Mouse (Mus musculus) MEL (cell line): ENCODE measurements around the gene Scamp2. TPM values are rescaled to one million over a fixed set of nuclear protein-coding genes. Genes with fewer than 3 reads are reported as not detected.

Experiments used
- DNase-seq: peaks from one replicate; pipeline ENCODE4 v3.0.0; 2011; ENCODE audit warnings: low read depth, low spot score
- H3K27ac ChIP-seq: 2 replicates; pipeline ENCODE4 v1.5.1; 2012; ENCODE audit warnings: low read depth, mild to moderate bottlenecking, control low read depth, low read length, moderate library complexity; ENCODE audit not compliant: control insufficient read depth
- H3K27me3 ChIP-seq, 2 experiments: fragments of 150-350 bp in 1 of 2; sonication (generic) in 1 of 2; 2 replicates each; pipeline ENCODE4 v1.6.1; 2012; ENCODE audit warnings: low read length in 2 of 2, mild to moderate bottlenecking in 2 of 2, improper control_type of control experiment in 1 of 2, moderate library complexity in 1 of 2; ENCODE audit not compliant: insufficient read depth in 2 of 2, control insufficient read depth in 1 of 2
- H3K36me3 ChIP-seq, 2 experiments: 2 replicates each; pipeline ENCODE4 v1.6.1; 2012 to 2014; ENCODE audit warnings: low read length in 2 of 2, improper control_type of control experiment in 1 of 2, inconsistent platforms in 1 of 2, mild to moderate bottlenecking in 1 of 2; ENCODE audit not compliant: insufficient read depth in 2 of 2, control insufficient read depth in 1 of 2
- H3K4me1 ChIP-seq, 2 experiments: fragments of 150-350 bp in 1 of 2; sonication (generic) in 1 of 2; 2 replicates each; pipeline ENCODE4 v1.6.1; 2012; ENCODE audit warnings: low read length in 2 of 2, improper control_type of control experiment in 1 of 2, mild to moderate bottlenecking in 1 of 2; ENCODE audit not compliant: insufficient read depth in 2 of 2, control insufficient read depth in 1 of 2
- H3K4me3 ChIP-seq, 2 experiments: fragments of 150-350 bp in 1 of 2; sonication (generic) in 1 of 2; 2 replicates each; pipeline ENCODE4 v1.5.1; 2012; ENCODE audit warnings: low read depth in 2 of 2, low read length in 2 of 2, mild to moderate bottlenecking in 2 of 2, moderate library complexity in 2 of 2, control low read depth in 1 of 2, improper control_type of control experiment in 1 of 2; ENCODE audit not compliant: control insufficient read depth in 1 of 2, insufficient read depth in 1 of 2
- H3K79me2 ChIP-seq: 2 replicates; pipeline ENCODE4 v1.6.1; 2012; ENCODE audit warnings: mild to moderate bottlenecking, low read length, moderate library complexity; ENCODE audit not compliant: control insufficient read depth, poor library complexity, insufficient read depth
- H3K9ac ChIP-seq: 2 replicates; pipeline ENCODE4 v1.6.1; 2012; ENCODE audit warnings: low read depth, mild to moderate bottlenecking, control low read depth, low read length, moderate library complexity; ENCODE audit not compliant: control insufficient read depth, poor library complexity, severe bottlenecking
- H3K9me3 ChIP-seq: fragments of 150-350 bp; sonication (generic); replicated peaks from 2 replicates; pipeline ENCODE4 v1.6.1; 2012; ENCODE audit warnings: mild to moderate bottlenecking, low read length, improper control_type of control experiment, moderate library complexity; ENCODE audit not compliant: insufficient read depth
- CHD1 ChIP-seq: IDR thresholded peaks from 2 replicates; pipeline ENCODE4 v1.6.1; 2012; ENCODE audit warnings: low read depth, mild to moderate bottlenecking, inconsistent platforms, low read length, improper control_type of control experiment
- CHD2 ChIP-seq: IDR thresholded peaks from 2 replicates; pipeline ENCODE4 v1.6.1; 2011; ENCODE audit warnings: low read length, improper control_type of control experiment
- CTCF ChIP-seq, 3 experiments: IDR thresholded peaks in 2 of 3; conservative IDR thresholded peaks in 1 of 3; 2 replicates each; pipeline ENCODE4 v1.5.1; 2011 to 2012; ENCODE audit warnings: low read length in 3 of 3, low read depth in 2 of 3, mild to moderate bottlenecking in 2 of 3, improper control_type of control experiment in 1 of 3, inconsistent platforms in 1 of 3, mixed read lengths in 1 of 3, moderate library complexity in 1 of 3; ENCODE audit not compliant: control insufficient read depth in 1 of 3, insufficient read depth in 1 of 3, poor library complexity in 1 of 3, severe bottlenecking in 1 of 3
- GATA1 ChIP-seq: IDR thresholded peaks from 2 replicates; pipeline ENCODE4 v1.6.1; 2011; ENCODE audit warnings: low read depth, low read length, improper control_type of control experiment
- HCFC1 ChIP-seq: IDR thresholded peaks from 2 replicates; pipeline ENCODE4 v1.6.1; 2012; ENCODE audit warnings: low read depth, mild to moderate bottlenecking, inconsistent platforms, low read length, improper control_type of control experiment, moderate library complexity
- MAFK ChIP-seq: IDR thresholded peaks from 2 replicates; pipeline ENCODE4 v1.6.1; 2011; ENCODE audit warnings: low read depth, mild to moderate bottlenecking, low read length, improper control_type of control experiment, borderline replicate concordance
- MAX ChIP-seq: IDR thresholded peaks from 2 replicates; pipeline ENCODE4 v1.6.1; 2011; ENCODE audit warnings: low read length, improper control_type of control experiment
- POLR2A ChIP-seq, 2 experiments: IDR thresholded peaks; 2 replicates each; pipeline ENCODE4 v1.6.1; 2011 to 2012; ENCODE audit warnings: low read length in 2 of 2, mild to moderate bottlenecking in 2 of 2, control low read depth in 1 of 2, improper control_type of control experiment in 1 of 2, low read depth in 1 of 2, moderate library complexity in 1 of 2; ENCODE audit not compliant: control insufficient read depth in 1 of 2, insufficient read depth in 1 of 2, poor library complexity in 1 of 2
- RCOR1 ChIP-seq: IDR thresholded peaks from 2 replicates; pipeline ENCODE4 v1.6.1; 2012; ENCODE audit warnings: low read depth, mild to moderate bottlenecking, inconsistent platforms, low read length, improper control_type of control experiment
- TAL1 ChIP-seq: IDR thresholded peaks from 2 replicates; pipeline ENCODE4 v1.6.1; 2012; ENCODE audit warnings: mild to moderate bottlenecking, inconsistent platforms, low read length, moderate library complexity, mixed read lengths
- TCF12 ChIP-seq: IDR thresholded peaks from 2 replicates; pipeline ENCODE4 v1.6.1; 2014; ENCODE audit warnings: low read depth, mild to moderate bottlenecking, inconsistent platforms, low read length, improper control_type of control experiment, moderate library complexity
- UBTF ChIP-seq: IDR thresholded peaks from 2 replicates; pipeline ENCODE4 v1.6.1; 2012; ENCODE audit warnings: low read depth, mild to moderate bottlenecking, inconsistent platforms, low read length, improper control_type of control experiment, moderate library complexity, borderline replicate concordance; ENCODE audit not compliant: insufficient read depth
- USF1 ChIP-seq: IDR thresholded peaks from 2 replicates; pipeline ENCODE4 v1.6.1; 2014; ENCODE audit warnings: low read depth, mild to moderate bottlenecking, inconsistent platforms, low read length, improper control_type of control experiment, moderate library complexity
- polyA plus RNA-seq, 2 experiments: library from polyadenylated mRNA; stranded (reverse) in 1 of 2; unstranded in 1 of 2; fragments of >175 nt in 1 of 2; fragments of >200 nt in 1 of 2; gene quantifications; 2 replicates each; pipeline versions ENCODE4 v1.2.1 to v1.2.4; 2012; ENCODE audit warnings: low replicate concordance in 2 of 2, low read depth in 1 of 2; ENCODE audit not compliant: insufficient read length in 2 of 2, insufficient read depth in 1 of 2, missing spikeins in 1 of 2
- total RNA-seq: library from RNA; depleted of rRNA; stranded (reverse); fragments of 300-350 nt; gene quantifications from 2 replicates; pipeline ENCODE4 v1.2.3, GENCODE M21; 2012

The Scamp2 gene
- total and polyA plus RNA-seq, 3 experiments, result 35.4 to 51.4 TPM; not detected in 1

DNA sequence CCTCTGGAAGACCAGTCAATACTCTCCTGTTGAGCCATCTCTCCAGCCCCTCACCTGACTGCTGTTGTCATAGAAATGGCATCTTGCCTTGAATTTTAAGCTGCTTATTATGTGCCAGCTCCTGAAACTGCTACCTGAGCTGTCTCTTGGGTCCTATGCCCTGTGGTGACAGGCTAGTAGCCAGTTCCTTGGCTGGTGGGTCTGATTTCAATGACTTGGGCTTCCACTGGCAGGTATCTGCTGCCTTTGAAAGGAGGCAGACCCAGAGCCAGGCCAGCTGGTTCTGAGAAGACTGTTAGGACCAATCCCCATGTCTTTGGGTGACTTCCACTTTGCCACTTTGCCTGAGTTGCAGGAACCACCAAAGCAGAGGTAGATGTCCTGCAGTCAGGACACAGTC is 13.7 kb downstream of the Scamp2 start:
- Histone ChIP-seq H3K27me3 (no peaks in the 10 kb centered on the region), H3K27ac (no peak overlapping the region), H3K4me1 (0 out of 4 replicates have a peak, but pooled peaks cover 0 to 3% of the 10 kb centered on the region in 2 experiments), H3K9ac (no peak overlapping the region), H3K79me2 (0 out of 2 replicates have a peak, but pooled peaks cover 1% of the 10 kb centered on the region), H3K9me3 (no peaks in the 10 kb centered on the region), H3K36me3 (peaks cover 2 to 3% of the 10 kb centered on the region in 2 experiments; a peak in 2 of 4 replicates), H3K4me3 (no peak overlapping the region)
- TF ChIP-seq CHD1 (no peak), RCOR1 (no peak), TCF12 (no peak)
- no peak for DNase-seq

DNA sequence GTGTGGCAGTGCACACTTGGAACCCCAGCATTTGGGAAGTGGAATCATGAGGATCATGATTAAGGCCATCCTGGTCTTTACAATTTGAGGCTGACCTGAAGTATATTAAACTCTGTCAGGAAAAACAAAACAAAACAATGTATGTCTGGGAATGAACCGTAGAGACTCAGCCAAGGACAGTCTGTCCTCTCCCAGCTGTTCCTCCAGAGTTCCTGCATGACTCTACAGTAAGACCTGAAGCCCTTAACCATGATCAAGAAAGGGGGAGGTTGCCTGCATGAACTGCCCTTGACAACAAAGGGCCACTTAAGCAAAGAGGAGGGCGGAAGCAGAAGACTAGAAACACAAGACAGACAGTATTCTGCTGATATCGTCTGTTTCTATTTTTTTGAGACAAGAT is 14.8 kb downstream of the Scamp2 start:
- H3K27me3 ChIP-seq, result no peaks in the 10 kb centered on the region
- 0 out of 2 replicates have a peak, but pooled peaks cover 1% of the 10 kb centered on the region for H3K79me2 ChIP-seq
- H3K36me3 ChIP-seq, result peaks cover 2% of the 10 kb centered on the region in 2 experiments; a peak in 1 of 4 replicates
- no peak overlapping the region for H3K27ac ChIP-seq
- H3K9me3 ChIP-seq, result no peaks in the 10 kb centered on the region
- H3K9ac ChIP-seq, result no peak overlapping the region
- H3K4me3 ChIP-seq, result no peak overlapping the region
- TF ChIP-seq GATA1 (no peak), TCF12 (no peak), HCFC1 (no peak)
- TF ChIP-seq, all 39 proteins: peak for 0
- DNase-seq, result no peak
- 0 out of 4 replicates have a peak, but pooled peaks cover 0 to 3% of the 10 kb centered on the region in 2 experiments for H3K4me1 ChIP-seq

DNA sequence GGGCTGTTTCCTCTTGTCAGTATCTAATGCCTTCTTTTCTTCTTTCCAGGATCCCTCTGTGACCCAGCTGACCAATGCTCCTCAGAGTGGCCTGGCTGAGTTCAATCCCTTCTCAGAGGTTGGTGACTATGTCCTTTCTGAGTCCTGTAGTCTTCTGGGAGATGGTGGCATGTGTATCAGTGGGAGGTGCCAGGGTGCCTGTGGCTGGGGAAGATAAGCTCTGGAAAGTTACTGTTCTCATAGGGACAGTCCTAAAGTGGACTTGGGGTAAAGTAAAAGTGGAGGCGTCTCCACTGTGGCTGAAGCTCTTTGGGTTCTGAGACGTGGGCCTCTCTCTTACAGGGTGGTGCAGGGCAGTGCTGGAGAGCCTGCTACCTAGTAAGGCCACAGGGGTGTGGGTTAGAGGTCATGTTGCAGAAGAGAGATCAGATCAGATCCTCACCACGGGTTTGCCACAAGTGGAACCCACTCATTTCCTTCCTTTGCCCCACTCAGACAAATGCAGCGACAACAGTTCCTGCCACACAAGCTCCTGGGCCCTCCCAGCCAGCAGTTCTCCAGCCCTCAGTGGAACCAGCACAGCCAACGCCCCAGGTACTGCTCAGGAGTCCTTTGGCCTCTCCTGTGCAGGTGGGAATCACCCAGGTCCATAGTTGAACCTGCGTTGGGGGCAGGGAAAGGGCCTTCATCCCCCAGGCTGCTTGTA is 16.6 kb downstream of the Scamp2 start:
- Histone ChIP-seq H3K9ac (no peak overlapping the region), H3K4me1 (0 out of 4 replicates have a peak, but pooled peaks cover 0 to 3% of the 10 kb centered on the region in 2 experiments)

DNA sequence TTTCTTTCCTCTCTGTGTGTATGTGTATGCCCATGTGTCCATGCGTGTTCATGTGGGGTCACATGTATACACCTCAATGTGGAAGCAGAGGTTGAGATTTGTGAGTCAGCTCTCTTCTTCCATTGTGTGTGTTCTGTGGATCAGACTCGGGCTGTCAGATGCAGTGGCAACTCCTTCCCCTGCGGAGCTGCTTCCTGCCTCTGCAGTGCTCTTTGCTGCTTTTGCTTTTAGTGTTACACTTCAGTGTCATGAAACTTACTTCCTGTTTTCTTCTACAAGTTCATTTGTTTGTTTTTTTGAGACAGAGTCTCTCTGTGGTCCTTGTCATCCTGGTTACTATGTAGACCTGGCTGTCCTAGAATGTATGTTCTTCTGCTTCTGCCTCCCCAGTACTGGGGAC is 24.2 kb downstream of the Scamp2 start:
- Histone ChIP-seq H3K27ac (no peak overlapping the region), H3K9me3 (no peaks in the 10 kb centered on the region), H3K4me1 (peaks cover 0 to 5% of the 10 kb centered on the region in 2 experiments; a peak in 2 of 4 replicates), H3K36me3 (peaks cover 0 to 5% of the 10 kb centered on the region in 2 experiments; a peak in 3 of 4 replicates), H3K79me2 (peaks cover 3% of the 10 kb centered on the region; the same call in 1 of the 2 replicates), H3K4me3 (no peak overlapping the region), H3K27me3 (no peaks in the 10 kb centered on the region), H3K9ac (no peak overlapping the region)
- TF ChIP-seq POLR2A (IDR thresholded peaks at IDR 0.05; ENCODE audit: control insufficient read depth in 1 of 2, insufficient read depth in 1 of 2, low read depth in 1 of 2, low read length in 2 of 2, poor library complexity in 1 of 2) (no peak), HCFC1 (no peak), USF1 (no peak), TAL1 (no peak), CHD2 (no peak), UBTF (no peak), CTCF (IDR thresholded peaks at IDR 0.05 in 2 of 3, conservative IDR thresholded peaks at IDR 0.05 in 1 of 3; ENCODE audit: control insufficient read depth in 1 of 3, insufficient read depth in 1 of 3, low read depth in 2 of 3, low read length in 3 of 3, poor library complexity in 1 of 3, severe bottlenecking in 1 of 3) (no peak), MAFK (no peak), MAX (no peak)
- DNase-seq, result no peak

More for the DNA sequence above, 16.6 kb downstream of the Scamp2 start:
- Histone ChIP-seq H3K27me3 (no peaks in the 10 kb centered on the region), H3K4me3 (no peak overlapping the region), H3K9me3 (no peaks in the 10 kb centered on the region), H3K79me2 (no peaks in the 10 kb centered on the region), H3K36me3 (peaks cover 2% of the 10 kb centered on the region in 2 experiments; a peak in 1 of 4 replicates), H3K27ac (no peak overlapping the region)
- no peak for TF ChIP-seq TCF12
- DNase-seq, result no peak
